8 mouse cellular contexts compared by ENCODE assay signal in genomic region chr12:51865061-51865789, GRCm38 (mm10). TPM values are rescaled to one million over a fixed set of nuclear protein-coding genes. Genes with fewer than 3 reads are reported as not detected.
A peak's percentile ranks its signal among the peaks of the same experiment; 100 is the strongest.
DNase-seq lines count a peak whose midpoint lies in the region; ATAC-seq lines count a peak whose summit lies in the region.

No protein-coding gene starts in this region.

- DNase-seq in gastrocnemius, adult 18-20 months (ENCODE audit: low spot score): peak; percentile 62
- DNase-seq in gastrocnemius, postnatal 4 days (ENCODE audit: low spot score in 2 of 2): no peak
- DNase-seq in CD4-positive helper T cell, adult 2 months (ENCODE audit: low read depth, low spot score): peak; percentile 73
- DNase-seq in forebrain, embryonic 14.5 days (ENCODE audit: low spot score): no peak
- DNase-seq in right cerebral cortex, postnatal 10 days (ENCODE audit: low spot score in 2 of 2): no peak
- DNase-seq in cerebellum, adult 18-20 months: no peak

- no peaks in the 10 kb centered on the region for H3K27me3 ChIP-seq in forebrain, embryonic 14.5 days (replicated peaks; ENCODE audit: control insufficient read depth, insufficient read depth, low read length)
- H3K27me3 ChIP-seq in kidney, embryonic 15.5 days: no peaks in the 10 kb centered on the region

- H3K9ac ChIP-seq in forebrain, embryonic 14.5 days (ENCODE audit: low read length): no peak overlapping the region; the same call in 1 of the 2 replicates
- no peak overlapping the region for H3K9ac ChIP-seq in kidney, embryonic 15.5 days

- WGBS in forebrain, embryonic 14.5 days: 31% methylated on average over 9 of the region's 9 CpGs
- 27% methylated on average over 9 of the region's 9 CpGs for WGBS in macrophage (ENCODE audit: missing documents)
- 57% methylated on average over 9 of the region's 9 CpGs for WGBS in kidney, embryonic 15.5 days

- no peaks in the 10 kb centered on the region for H3K36me3 ChIP-seq in forebrain, embryonic 14.5 days (ENCODE audit: control insufficient read depth, insufficient read depth, low read length)
- no peaks in the 10 kb centered on the region for H3K36me3 ChIP-seq in macrophage (ENCODE audit: inconsistent target)
- no peaks in the 10 kb centered on the region for H3K36me3 ChIP-seq in kidney, embryonic 15.5 days

- H3K4me1 ChIP-seq in forebrain, embryonic 14.5 days (ENCODE audit: control insufficient read depth, insufficient read depth, low read length): peaks cover 16% of the 10 kb centered on the region
- H3K4me1 ChIP-seq in kidney, embryonic 15.5 days: peaks cover 18% of the 10 kb centered on the region

- 0 out of 2 replicates have a peak overlapping the region, but pooled peaks have one; percentile 52 for H3K27ac ChIP-seq in forebrain, embryonic 14.5 days (ENCODE audit: low read depth, low read length)
- peak overlapping the region; percentile 92 for H3K27ac ChIP-seq in macrophage
- no peak overlapping the region for H3K27ac ChIP-seq in kidney, embryonic 15.5 days

- H3K4me3 ChIP-seq in forebrain, embryonic 14.5 days (ENCODE audit: low read depth, low read length): no peak overlapping the region
- no peak overlapping the region; the same call in 1 of the 2 replicates for H3K4me3 ChIP-seq in macrophage (ENCODE audit: inconsistent target)
- H3K4me3 ChIP-seq in kidney, embryonic 15.5 days (replicated peaks): no peak overlapping the region

- H3K79me2 ChIP-seq in macrophage (ENCODE audit: inconsistent target): no peaks in the 10 kb centered on the region

- ATAC-seq in forebrain, embryonic 14.5 days: peak; percentile 11; the same call in 1 of the 2 replicates
- ATAC-seq in kidney, embryonic 15.5 days (replicated peaks; ENCODE audit: low FRiP score): no peak

- H3K4me2 ChIP-seq in forebrain, embryonic 14.5 days (ENCODE audit: low read length): peak overlapping the region; percentile 18; the same call in 1 of the 2 replicates
- H3K4me2 ChIP-seq in kidney, embryonic 15.5 days: no peak overlapping the region

- no peaks in the 10 kb centered on the region for H3K9me3 ChIP-seq in forebrain, embryonic 14.5 days (replicated peaks; ENCODE audit: control insufficient read depth, low read length)
- H3K9me3 ChIP-seq in kidney, embryonic 15.5 days (replicated peaks): no peaks in the 10 kb centered on the region

RNA-seq across cellular contexts. Expression of gene Hectd1, which starts 35.9 kb away (rescaled TPM):
- 10 to 100 TPM; 84.3 to 90.9 TPM for total RNA-seq in gastrocnemius, adult 18-20 months (2021)
- total RNA-seq in gastrocnemius, postnatal 4 days (2021): 100 to 1,000 TPM in 1 of 2 experiments, 10 to 100 TPM in 1; 91.2 to 104 TPM
- polyA plus RNA-seq in forebrain, embryonic 14.5 days (2014; fragmentation: Nextera tagmentation; extraction: Ambion mirVana): 31.1 and 37.1 TPM in 2 replicates
- total RNA-seq in macrophage (2018; cell fraction: chromatin; rRNA removed): 100 to 1,000 TPM; 135 to 424 (median 190) TPM
- total RNA-seq in macrophage (2018; cell fraction: cytosol; rRNA removed): 10 to 100 TPM; 25.2 to 65.7 (median 46.8) TPM
- 100 to 1,000 TPM in 25 of 26 experiments, 10 to 100 TPM in 1; 94.9 to 369 (median 125) TPM for total RNA-seq in macrophage (2018; cell fraction: nucleus; rRNA removed)
- polyA plus RNA-seq in macrophage (2018): 30.4 to 33.6 TPM (median 31.3 TPM) in 3 replicates
- polyA plus RNA-seq in kidney, embryonic 15.5 days (2015; fragmentation: Nextera tagmentation; extraction: Ambion mirVana): 36.4 and 40.8 TPM in 2 replicates

Comparison
In these comparisons a context has a peak if more than half of its experiments do, and no peak if none do; other contexts are left out.
1. DNase-seq: peak in gastrocnemius, adult 18-20 months (single experiment) and CD4-positive helper T cell, adult 2 months (single experiment); none in gastrocnemius, postnatal 4 days (0 of 2), forebrain, embryonic 14.5 days (single experiment), right cerebral cortex, postnatal 10 days (0 of 2) and cerebellum, adult 18-20 months (0 of 2).